Mouse (Mus musculus) liver (tissue): ENCODE results near the gene Mnat1.
A peak's percentile ranks its signal among the peaks of the same experiment; 100 is the strongest.
"Not testable (repeated sequence)": the region's sequence is repeated elsewhere in the genome, so short reads cannot be mapped to it uniquely, and the experiment has no call there.

Experiments used
- DNase-seq: peaks from one replicate; pipeline ENCODE4 v3.0.0-alpha.2; 2020; ENCODE audit warnings: mixed read lengths

Gene Mnat1

DNA sequence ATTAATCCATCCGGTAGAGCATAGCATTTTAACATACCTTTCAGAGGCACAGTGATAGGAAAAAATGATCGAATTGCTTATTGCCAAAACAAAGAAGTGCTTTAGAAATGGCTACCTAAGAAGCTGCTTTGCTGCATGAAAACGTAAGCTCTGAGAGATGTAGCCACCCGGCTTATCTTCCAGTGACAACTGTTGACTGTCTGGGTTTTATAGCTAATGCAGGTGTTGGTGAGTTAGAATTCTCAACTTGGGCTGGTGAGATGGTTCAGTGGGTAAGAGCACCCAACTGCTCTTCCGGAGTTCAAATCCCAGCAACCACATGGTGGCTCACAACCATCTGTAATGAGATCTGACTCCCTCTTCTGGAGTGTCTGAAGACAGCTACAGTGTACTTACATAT is 27.5 kb downstream of the Mnat1 start:
- DNase-seq = not testable (repeated sequence)

GRCm38 (mm10) chr12:73154150-73154549 is 30.6 kb downstream of the Mnat1 start:
- DNase-seq = no peak

DNA sequence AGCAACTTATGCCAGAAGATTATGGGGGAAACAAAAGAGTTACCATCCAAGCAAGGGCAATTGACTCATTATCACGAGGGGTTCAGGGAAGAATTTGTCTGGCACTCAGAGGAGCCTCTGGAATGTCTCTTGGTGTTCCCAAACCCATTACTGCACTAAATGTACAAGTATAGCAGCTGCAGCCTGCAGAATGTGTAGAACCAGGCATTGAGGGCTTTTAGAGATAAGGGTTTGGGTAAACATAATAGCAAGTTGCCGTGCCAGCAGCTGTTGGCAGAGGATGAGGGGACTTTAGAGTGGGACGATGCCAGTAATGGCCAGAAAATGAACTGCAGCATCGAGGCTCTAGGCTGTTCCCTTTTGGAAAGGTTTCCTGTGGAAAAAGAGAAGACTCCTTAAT is 36.8 kb downstream of the Mnat1 start:
- DNase-seq = no peak

DNA sequence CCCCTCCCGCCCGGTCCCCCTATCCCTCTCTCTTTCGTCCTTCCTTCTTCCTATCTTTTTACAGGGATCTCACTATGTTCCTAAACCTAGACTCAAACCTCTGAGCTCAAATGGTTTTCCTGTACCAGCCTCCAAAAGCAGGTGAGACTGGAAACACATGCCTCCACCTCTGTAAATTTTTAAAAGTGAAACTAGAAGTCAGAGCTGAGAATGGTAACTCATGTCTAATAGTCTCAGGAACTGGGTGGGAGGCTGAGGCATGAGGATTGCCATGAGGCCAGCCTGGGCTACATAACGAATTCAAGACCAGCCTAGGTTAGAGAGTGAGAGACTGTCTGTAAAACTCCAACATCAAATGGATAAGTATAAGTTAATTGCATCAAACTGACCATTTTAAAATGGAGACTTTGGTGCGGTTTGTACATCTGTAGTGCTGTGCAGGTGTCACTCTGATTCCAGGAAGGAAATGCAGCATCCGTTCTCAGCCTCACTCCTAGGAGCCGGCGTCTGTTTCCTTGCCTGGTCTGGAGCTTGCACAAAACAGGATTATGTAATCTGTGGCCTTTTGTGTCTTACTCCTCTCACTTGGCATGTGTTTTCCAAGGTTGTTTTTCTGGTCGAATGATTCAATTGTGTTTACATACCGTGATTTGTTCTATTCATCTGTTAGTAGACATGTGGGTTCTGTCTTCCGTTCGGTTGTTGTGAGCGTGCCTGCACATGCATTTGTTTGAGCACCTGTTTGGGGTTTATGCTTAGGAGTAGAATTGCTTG is 39.1 kb downstream of the Mnat1 start:
- no peak for DNase-seq

- DNase-seq = no peak
Observed at GRCm38 (mm10) chr12:73170794-73171193, 47.3 kb downstream of the Mnat1 start.

GRCm38 (mm10) chr12:73183896-73184295 is 60.4 kb downstream of the Mnat1 start:
- DNase-seq = no peak

GRCm38 (mm10) chr12:73197363-73197762 is 73.8 kb downstream of the Mnat1 start:
- peak; percentile 40 for DNase-seq

DNA sequence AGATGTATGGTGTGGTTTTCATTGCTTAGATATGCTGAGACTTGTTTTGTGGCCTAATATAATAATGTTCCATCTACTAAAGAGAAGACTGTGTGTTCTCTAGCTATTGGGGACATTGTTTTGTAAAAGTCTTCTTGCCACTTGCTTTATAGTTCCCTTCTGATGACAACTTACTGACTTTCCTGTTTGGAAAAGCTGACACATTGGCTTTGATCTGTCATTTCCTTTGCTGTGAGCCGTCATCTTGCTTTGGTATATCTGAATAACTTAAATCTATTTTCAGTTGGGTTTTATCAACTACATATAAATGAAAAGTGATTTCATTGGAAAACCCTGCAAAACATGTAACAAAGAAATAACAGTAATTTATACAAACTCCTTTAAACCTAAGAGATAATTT is 74.9 kb downstream of the Mnat1 start:
- DNase-seq = no peak

DNA sequence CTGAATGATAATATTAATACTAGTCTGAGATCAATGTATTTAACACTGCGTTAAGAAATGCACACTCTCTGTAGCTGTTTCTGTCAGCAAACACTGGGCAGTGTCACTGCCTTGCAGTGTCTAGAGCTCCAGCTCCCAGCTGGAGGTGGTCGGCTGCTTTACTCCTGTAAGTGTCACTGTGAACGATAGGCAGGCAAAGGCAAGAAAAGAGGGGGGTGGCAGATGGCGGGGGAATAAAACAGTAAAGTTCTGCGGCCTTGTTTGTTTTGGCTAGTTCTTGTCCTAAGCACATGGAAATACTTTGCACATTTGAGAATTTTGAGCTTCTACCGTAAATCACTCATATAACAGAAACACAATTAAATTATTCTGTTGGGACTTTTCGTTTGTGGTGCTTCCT is 75.9 kb downstream of the Mnat1 start:
- DNase-seq = no peak

DNA sequence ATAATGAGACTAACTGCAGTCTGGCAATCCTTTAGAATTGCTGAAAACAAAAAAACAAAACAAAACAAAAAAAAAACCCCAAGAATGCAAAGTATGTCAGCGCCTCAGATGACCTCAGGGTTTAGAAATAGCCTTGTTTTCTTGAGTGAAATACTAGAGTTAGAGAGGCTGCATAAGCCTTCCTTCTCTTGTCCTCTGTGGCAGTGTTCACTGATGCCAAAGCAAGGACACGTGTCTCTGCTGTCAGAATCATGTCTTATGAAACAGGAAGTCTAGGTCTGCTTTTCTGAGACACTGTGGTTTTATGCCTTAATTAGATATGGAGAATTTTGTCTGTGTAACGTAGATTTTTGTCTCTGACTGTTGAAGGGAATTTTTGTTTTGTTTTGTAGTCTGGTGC is 78.1 kb downstream of the Mnat1 start:
- no peak for DNase-seq

GRCm38 (mm10) chr12:73205710-73206649 is 82.5 kb downstream of the Mnat1 start:
- DNase-seq = no peak

DNA sequence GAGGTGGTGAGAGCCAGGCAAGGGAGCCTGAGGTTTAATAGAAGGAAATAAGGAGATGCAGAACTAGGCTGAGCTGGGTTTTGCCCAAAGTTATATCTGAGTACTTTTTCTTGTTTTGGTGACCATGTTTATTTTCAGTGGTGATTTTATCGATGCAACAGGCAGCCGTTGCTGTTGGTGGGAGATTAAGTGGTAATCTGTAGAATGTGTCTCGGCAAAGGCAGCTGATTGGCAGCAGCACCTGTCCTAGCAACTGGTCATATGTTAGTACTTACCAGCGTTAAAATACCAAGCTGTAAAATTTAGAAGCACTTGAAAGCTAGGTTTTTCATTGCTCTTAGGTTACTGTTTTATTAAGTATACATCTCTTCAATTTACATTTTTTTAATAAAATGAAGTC is 83.5 kb downstream of the Mnat1 start:
- no peak for DNase-seq

GRCm38 (mm10) chr12:73207461-73207860 is 83.9 kb downstream of the Mnat1 start:
- DNase-seq = no peak

DNA sequence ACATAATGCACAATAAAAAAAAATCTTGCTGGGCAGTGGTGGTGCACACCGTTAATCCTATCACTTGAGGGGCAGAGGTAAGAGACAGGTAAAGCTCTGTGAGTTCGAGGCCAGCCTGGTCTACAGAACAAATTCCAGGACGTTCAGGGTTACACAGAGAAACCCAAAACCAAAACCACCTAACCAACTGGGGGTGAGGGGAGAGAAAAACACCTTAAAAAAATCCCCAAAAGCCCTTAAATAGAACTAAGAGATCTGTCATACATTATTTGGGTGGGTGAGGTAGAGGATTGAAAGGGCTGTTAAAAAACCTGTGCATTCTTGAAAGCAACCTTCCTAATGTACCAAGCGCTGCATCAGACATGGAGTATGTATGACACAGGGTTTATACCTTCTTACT is 85.0 kb downstream of the Mnat1 start:
- DNase-seq = no peak

GRCm38 (mm10) chr12:73209117-73209516 is 85.6 kb downstream of the Mnat1 start:
- DNase-seq = no peak

DNA sequence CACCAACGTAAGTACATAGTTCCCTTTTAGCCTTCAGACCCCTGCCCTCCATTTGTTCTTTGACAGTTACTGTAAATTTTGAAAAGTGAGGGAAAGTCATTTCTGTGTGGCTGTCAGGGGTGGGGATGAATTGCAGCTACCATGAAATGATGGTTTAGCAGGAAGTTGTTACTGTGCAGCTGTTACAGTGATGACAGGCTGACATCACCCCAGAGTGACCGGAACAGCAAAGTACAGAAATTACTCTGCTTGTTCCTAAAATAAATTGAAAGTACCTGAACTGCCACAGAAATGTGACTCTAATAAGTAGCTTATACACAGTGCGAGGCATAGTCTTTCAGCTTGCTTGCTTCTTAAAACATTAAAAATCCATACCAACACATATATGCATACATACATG is 86.9 kb downstream of the Mnat1 start:
- DNase-seq = no peak

GRCm38 (mm10) chr12:73215773-73216172 is 92.3 kb downstream of the Mnat1 start:
- no peak for DNase-seq

GRCm38 (mm10) chr12:73218632-73219031 is 95.1 kb downstream of the Mnat1 start:
- no peak for DNase-seq

DNA sequence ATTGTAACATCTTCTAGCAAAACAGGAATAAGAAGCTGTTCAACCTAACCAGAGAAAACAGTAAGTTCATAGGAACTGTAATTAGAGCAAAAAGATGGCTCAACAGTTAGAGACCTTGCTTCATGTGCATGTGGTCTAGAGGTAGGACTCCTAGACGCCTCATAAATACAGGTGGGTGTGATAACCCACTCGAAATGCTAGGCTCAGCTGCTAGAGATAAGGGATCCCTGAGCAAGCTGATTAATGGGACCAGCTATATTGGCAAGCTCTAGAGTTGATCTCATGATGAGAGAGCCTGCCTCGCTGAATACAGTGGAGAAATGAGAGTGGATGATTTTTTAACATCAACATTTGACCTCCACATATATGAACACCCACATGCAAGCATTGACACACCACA is 97.7 kb downstream of the Mnat1 start:
- DNase-seq = no peak

DNA sequence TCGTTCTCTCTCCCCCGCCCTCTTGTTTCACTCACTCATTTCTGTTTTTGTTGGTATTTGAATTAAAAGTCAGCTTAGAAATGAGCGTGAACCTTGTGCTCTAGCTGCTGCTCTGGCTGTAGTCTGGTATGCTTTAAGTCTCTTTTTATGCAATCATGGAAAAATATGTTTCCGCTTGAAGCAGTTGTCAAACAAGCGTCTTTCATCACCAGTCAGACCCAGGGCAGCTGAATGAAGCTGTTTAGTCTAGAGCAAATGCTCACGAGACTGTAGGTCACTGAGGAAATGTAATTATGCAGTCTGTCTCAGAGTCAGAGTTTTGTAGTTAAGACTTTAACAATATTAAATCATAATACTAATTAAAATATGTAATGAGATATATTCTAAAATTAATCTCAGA is 100.4 kb downstream of the Mnat1 start:
- no peak for DNase-seq

DNA sequence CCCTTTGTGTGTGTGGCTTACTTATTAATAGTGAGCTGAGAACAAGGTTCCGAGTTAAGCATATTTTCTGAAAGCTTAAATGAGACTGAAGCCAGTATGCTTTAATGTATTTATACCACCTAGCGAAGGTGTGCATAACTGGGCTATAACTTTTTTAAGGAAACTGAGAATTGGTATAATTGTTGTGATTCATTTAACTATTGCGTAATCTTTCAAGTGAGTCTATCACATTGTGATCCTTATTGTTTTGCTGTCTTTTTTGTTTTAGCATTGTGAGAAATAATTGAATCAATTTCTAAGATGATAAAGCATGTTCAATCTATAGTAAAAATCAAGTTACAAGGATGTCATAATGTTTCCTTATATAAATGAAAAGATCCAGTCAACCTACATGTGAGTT is 104.9 kb downstream of the Mnat1 start:
- DNase-seq = no peak

DNA sequence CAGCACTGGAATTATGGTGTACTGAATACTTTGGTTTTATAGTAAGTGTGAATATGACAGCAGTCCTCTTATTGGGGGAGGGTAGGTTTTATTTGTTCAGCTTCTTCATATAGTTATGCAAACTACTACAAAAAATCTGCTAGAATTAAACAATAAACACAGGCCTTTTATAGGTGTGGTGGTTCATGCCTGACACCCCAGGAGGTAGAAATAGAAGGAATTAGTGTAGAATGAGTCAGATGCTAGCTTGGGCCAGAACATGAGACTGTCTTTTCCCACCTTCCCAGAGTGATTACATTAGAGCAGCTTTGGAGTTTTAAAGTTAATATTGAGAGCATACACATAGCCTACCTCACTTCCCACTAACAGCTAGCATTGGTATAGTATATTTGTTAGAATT is 106.7 kb downstream of the Mnat1 start:
- no peak for DNase-seq

GRCm38 (mm10) chr12:73231552-73231951 is 108.0 kb downstream of the Mnat1 start:
- DNase-seq = no peak

GRCm38 (mm10) chr12:73232586-73232985 is 109.1 kb downstream of the Mnat1 start:
- no peak for DNase-seq
